Mouse (Mus musculus) megakaryocyte, embryonic 14.5 days (primary cell): ENCODE data around the gene Pcsk6.

Experiments used
- FLI1 ChIP-seq: IDR thresholded peaks from 2 replicates; pipeline ENCODE4 v1.6.1; 2012; ENCODE audit warnings: low read length, inconsistent platforms, mixed read lengths
- GATA1 ChIP-seq: IDR thresholded peaks from 3 replicates; pipeline ENCODE4 v1.6.1; 2012; ENCODE audit warnings: mixed read lengths, low read length, inconsistent platforms, borderline replicate concordance

DNA sequence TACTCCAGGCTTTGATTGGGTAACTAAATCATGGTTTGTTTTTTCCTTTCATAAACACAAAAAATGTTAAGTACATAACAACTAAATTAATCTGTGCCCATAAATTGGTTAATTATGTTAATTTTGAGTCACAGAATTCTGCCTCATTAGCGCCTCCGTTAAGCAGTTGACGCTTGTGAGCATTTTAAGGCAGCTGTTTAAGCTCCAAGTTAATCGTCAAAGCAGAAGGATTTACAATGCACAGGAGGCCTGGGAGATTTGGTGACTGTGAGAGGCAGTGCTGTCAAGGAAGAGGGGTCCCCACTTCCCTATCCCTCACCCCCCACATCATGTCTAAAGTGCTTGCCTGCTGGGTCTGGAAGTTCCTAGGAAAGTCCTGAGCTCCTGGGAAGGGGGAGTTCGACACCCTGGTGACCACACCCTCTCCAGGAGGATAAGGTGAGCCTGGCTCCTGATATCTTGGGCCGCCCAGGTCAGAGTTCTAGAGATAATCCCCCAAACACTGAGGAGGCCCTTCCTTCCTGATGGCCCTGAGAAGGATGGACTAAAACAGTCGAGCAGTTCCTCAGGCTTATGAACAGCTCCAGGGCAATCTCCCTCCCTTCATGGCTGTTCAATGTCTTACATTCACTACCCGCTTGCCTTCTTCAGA is 83.9 kb downstream of the Pcsk6 start:
- TF ChIP-seq GATA1: no peak
- no peak for TF ChIP-seq FLI1
